Mouse (Mus musculus) inflammation-experienced regulatory T-cells, adult 6 months (primary cell): ENCODE measurements around the gene Bco1. TPM values are rescaled to one million over a fixed set of nuclear protein-coding genes. Genes with fewer than 3 reads are reported as not detected.

Source experiments
- ATAC-seq: one replicate; pipeline ENCODE4 v1.8.0; 2017
- polyA plus RNA-seq, 3 experiments: library from polyadenylated mRNA; unstranded; fragments of 100-300 nt; shearing (Covaris generic); gene quantifications; one replicate each; pipeline ENCODE4 v1.2.1; 2017

Bco1 gene
- polyA plus RNA-seq, 3 experiments from 2014 or later: not detected

- peak; percentile 49 for ATAC-seq
Observed at GRCm38 (mm10) chr8:117156866-117157768, 61.5 kb downstream of the Bco1 start.

GRCm38 (mm10) chr8:117157769-117158091, 62.1 kb downstream of the Bco1 start:
- ATAC-seq: peak; percentile 90

GRCm38 (mm10) chr8:117158135-117158761, 62.6 kb downstream of the Bco1 start, which contains the start of gene Gan:
TSS of gene Gan (plus strand) at chr8:117158135.
- peak; percentile 22 for ATAC-seq

GRCm38 (mm10) chr8:117159031-117159430, 63.4 kb downstream of the Bco1 start:
- ATAC-seq: no peak

DNA sequence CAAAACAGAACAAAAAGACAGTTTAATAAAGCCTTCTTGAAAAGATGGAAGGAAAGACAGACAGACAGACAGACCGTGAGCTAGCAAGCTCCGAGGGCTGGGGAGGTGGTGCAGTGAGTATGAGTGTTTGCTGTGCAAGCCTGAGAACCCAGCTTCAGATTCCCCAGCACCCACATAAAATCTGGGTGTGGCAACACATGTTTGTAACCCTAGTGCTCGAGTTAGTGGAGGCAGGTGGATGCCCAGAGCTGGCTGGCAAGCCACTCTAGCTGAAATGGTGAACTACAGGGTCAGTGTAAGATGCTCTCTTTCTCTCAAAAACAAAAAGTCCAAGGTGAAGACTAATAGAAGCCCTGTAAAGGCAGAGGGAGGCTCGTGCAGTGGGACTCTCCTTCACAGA, 69.3 kb downstream of the Bco1 start:
- no peak for ATAC-seq

DNA sequence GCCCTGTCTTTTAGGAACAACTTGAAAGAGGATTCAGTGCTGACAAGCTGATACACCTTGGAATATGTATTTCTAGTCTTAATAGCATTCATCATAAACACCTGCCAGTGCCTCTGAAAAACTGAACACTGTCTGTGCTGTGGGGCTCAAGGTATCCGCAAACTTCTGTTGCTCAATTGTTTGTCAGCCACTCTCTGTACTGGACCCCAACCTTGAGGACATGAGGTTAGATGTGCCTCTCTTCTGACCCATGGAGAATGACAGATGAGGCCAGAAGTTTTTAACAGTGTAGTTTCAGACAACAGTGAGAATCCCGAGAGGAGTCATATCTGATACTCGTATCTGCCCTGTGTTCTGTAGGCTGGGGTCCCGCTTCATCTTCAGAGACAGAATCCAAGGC, 69.9 kb downstream of the Bco1 start:
- ATAC-seq: no peak

- ATAC-seq: no peak
Observed at GRCm38 (mm10) chr8:117166515-117166914, 70.9 kb downstream of the Bco1 start.

DNA sequence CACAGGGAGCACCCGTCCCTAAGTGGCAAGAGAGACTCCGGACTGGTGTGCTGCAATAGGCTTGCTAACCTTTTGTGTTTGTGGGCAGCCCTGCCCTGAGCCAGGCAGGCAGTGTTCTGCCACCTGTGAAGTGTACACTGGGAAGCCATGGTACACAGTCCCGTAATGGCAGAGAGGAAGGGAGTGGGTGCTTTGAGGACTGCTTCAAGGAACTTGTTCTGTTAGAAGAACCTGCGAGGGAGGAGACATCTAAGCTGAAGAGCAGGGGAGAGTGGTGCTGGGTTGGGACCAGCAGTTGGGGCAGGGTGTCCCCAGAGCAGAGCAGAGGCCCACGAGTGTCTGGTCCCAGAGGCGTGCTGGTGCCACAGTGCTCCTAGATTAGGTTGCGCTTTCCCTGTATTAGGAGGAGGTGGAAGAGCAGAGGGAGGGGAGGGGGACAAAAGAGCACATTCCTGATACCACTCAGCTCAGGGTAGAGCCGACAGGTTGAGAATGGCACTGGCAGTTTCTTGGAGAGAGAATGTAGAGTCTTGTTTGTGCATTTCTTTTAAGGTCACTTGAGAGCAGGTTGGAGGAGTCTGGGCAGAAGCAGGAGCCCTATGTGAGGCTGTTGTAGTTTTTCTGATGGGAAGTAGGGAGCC, 71.7 kb downstream of the Bco1 start:
- no peak for ATAC-seq

GRCm38 (mm10) chr8:117168378-117168777, 72.7 kb downstream of the Bco1 start:
- no peak for ATAC-seq

DNA sequence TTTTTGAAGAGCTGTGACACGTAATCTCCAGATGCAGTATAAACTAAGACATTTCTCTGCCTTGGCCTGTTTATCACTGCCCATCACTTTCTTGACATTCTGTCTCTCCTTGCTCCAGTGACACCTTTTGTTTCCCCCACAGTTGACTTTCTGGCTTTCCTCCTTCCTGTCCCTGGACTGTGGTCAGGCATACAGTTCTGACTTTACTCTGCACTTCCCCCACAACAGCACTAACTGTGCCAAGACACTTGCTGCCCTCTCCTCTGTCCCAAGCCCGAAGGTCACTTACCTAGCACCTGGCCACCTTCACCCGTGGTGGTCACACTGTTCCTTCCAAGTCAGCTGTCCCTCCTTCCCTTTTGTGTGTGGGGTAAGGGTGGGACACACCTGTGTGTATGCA, 76.2 kb downstream of the Bco1 start:
- ATAC-seq: no peak

DNA sequence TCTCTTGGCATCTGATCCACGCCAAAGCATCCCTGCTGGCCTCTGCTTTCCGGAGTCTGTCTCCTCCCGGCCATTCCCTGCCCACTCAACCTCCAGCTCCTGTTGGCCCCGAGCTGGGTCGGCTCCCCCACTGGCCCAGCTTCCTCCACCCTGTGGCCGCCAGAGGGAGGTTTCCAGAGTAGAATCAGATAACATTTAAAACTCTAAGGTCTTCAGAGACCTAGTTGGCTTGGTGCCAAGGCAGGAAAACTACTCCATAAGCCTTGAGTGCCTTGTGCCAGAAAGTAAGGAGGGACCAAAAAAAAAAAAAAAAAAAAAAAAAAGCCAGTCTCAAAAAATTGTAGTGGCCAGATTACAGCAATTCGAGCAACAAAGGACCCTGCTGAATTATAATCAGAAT, 77.2 kb downstream of the Bco1 start:
- ATAC-seq: no peak

DNA sequence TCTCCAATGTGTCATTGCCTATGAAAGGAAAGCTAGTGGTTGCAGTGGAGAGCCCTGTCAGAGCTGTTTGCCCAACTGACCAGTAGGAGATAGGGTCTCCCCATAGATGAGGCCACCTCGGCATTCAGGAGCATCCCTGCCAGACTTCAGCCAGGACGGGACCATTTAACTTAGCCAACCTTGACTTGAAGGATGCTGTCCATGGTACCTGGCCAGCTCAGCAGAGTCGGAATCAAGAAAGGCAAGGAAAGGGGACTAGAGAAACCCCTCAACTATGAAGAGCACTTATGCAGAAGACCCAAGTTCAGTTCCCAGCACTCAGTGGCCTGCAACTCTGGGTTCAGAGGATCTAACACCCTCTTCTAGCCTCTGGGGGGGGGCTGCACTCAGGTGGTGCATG, 78.0 kb downstream of the Bco1 start:
- ATAC-seq: no peak

GRCm38 (mm10) chr8:117174536-117174935, 78.9 kb downstream of the Bco1 start:
- ATAC-seq: no peak

GRCm38 (mm10) chr8:117176308-117176707, 80.7 kb downstream of the Bco1 start:
- ATAC-seq: no peak

GRCm38 (mm10) chr8:117177236-117177635, 81.6 kb downstream of the Bco1 start:
- no peak for ATAC-seq

DNA sequence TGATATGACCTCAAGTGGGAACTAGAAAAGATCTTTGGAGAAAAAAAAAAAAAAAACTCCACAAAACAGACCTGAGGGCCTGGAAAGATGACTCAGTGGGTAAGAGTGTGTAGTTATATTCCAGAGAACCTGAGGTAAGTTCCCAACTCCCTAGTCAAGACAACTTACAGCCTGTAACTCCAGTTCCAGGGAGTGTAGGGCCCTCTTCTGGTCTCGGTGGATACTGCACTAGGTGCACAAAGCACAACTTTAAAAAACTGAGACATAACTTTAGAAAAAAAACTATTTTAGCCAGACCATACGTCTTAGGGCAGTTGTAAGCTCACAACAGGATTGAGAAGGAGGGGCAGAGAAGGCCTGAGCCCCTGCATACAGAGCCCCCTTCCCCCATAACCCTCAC, 82.4 kb downstream of the Bco1 start:
- ATAC-seq: no peak

DNA sequence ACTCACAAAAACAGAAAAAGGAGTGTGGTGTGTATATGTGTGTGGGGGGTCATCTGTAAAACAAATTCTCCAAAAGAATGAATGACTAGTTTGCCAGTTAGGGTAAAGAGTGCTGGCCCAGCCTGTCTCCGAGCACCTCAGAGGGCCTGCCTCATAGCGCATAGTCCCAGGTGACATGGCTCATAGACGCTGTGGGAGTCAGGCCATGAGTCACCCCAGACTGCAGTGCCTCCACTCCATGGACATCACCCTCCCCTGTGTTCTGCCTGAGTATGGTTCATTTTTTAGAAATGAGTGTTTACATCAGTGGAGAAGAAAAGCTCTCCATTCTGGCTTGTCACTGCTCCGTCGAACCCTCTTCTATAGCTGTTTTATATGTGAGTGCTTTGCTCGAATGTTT, 83.0 kb downstream of the Bco1 start:
- ATAC-seq: no peak

DNA sequence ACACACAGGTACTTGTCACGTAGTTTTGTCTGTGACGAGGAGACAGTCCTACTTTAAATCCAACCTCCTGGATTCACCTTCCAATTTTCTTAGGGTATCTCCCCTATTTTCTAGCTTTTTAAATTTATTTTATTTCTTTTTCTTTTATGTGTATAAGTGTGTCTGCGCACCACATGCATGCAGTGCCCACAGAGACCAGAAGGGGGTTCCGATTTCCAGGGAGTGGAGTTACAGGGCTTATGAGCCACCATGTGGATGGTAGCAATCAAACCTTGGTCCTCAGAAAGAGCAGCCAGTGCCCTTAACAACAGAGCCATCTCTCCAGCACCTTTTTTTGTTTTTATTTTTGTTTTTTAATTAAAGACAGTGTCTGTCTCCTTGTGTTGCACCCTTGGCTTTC, 87.1 kb downstream of the Bco1 start:
- no peak for ATAC-seq

Other genes starting within 250 kb of the Bco1 start
- 10 to 100 TPM; 23.1 to 79.6 (median 36.6) TPM for gene Cmc2, start 174.4 kb upstream of the Bco1 start, polyA plus RNA-seq
- gene Cenpn, start 174.1 kb upstream of the Bco1 start, polyA plus RNA-seq: 10 to 100 TPM in 1 of 3 experiments, 1 to 10 TPM in 2; 3.3 to 22.4 (median 3.9) TPM
- 1 to 10 TPM; 7.5 to 9.0 (median 7.7) TPM for gene Atmin, start 152.5 kb upstream of the Bco1 start, polyA plus RNA-seq
- under 1 TPM in 1 of 3 experiments, not detected in 2; 0.25 TPM for gene 1700030J22Rik, start 116.9 kb upstream of the Bco1 start, polyA plus RNA-seq
- 10 to 100 TPM; 23.8 to 29.5 (median 24.6) TPM for gene Gcsh, start 102.3 kb upstream of the Bco1 start, polyA plus RNA-seq
- under 1 TPM in 1 of 3 experiments, not detected in 2; 0.06 TPM for gene Pkd1l2, start 13.4 kb upstream of the Bco1 start, polyA plus RNA-seq
- gene Gan, start 62.3 kb downstream of the Bco1 start, polyA plus RNA-seq: 1 to 10 TPM; 1.7 to 2.6 (median 2.0) TPM
- gene Cmip, start 161.2 kb downstream of the Bco1 start, polyA plus RNA-seq: 10 to 100 TPM; 23.9 to 28.7 (median 25.5) TPM